Mouse (Mus musculus): ENCODE measurements around the gene Oser1.
A peak's percentile ranks its signal among the peaks of the same experiment; 100 is the strongest.

- TF ChIP-seq CTCF (IDR thresholded peaks at IDR 0.05; ENCODE audit: low read depth, low read length) (no peak), GATA1 (IDR thresholded peaks at IDR 0.05; ENCODE audit: borderline replicate concordance, low read length) (no peak), TAL1 (conservative IDR thresholded peaks at IDR 0.05; ENCODE audit: low read depth, low read length) (peak; percentile 66), POLR2AphosphoS5 (IDR thresholded peaks at IDR 0.05; ENCODE audit: insufficient replicate concordance, low read depth, low read length) (no peak)
Measured at GRCm38 (mm10) chr2:163356113-163356840, 68.2 kb downstream of the Oser1 start.
